Mouse (Mus musculus) liver, adult 2 months (tissue): Measurements from ENCODE around the gene Efna4. TPM values are rescaled to one million over a fixed set of nuclear protein-coding genes. Genes with fewer than 3 reads are reported as not detected.

Experiments
- DNase-seq: peaks from one replicate; pipeline ENCODE4 v3.0.0-alpha.2; 2011; ENCODE audit warnings: low read depth, low spot score; ENCODE audit errors: extremely low read depth
- H3K27ac ChIP-seq: fragments of 200-500 bp; replicated peaks from 2 replicates; pipeline ENCODE4 v1.5.1; 2012; ENCODE audit warnings: low read depth, mild to moderate bottlenecking, control low read depth, inconsistent platforms, low read length; ENCODE audit not compliant: insufficient read depth
- H3K27me3 ChIP-seq: fragments of 200-500 bp; 2 replicates; pipeline ENCODE4 v1.6.1; 2012; ENCODE audit warnings: mild to moderate bottlenecking, moderate library complexity, low read length, inconsistent platforms; ENCODE audit not compliant: control insufficient read depth, insufficient read depth
- H3K36me3 ChIP-seq: fragments of 200-500 bp; 2 replicates; pipeline ENCODE4 v1.6.1; 2012; ENCODE audit warnings: low read length, inconsistent platforms; ENCODE audit not compliant: control insufficient read depth, insufficient read depth
- H3K4me1 ChIP-seq: fragments of 200-500 bp; 2 replicates; pipeline ENCODE4 v1.6.1; 2011; ENCODE audit warnings: low read length; ENCODE audit not compliant: control insufficient read depth, insufficient read depth
- H3K4me3 ChIP-seq: fragments of 200-500 bp; 2 replicates; pipeline ENCODE4 v1.5.1; 2011; ENCODE audit warnings: low read depth, mild to moderate bottlenecking, control low read depth, low read length, moderate library complexity; ENCODE audit not compliant: insufficient read depth
- H3K79me2 ChIP-seq: fragments of 200-500 bp; 2 replicates; pipeline ENCODE4 v1.6.1; 2012; ENCODE audit warnings: inconsistent platforms, mild to moderate bottlenecking, low read length, moderate library complexity; ENCODE audit not compliant: control insufficient read depth, insufficient read depth
- H3K9ac ChIP-seq: fragments of 200-500 bp; 2 replicates; pipeline ENCODE4 v1.6.1; 2012; ENCODE audit warnings: low read depth, mild to moderate bottlenecking, control low read depth, inconsistent platforms, low read length
- CTCF ChIP-seq: fragments of 200-500 bp; IDR thresholded peaks from 2 replicates; pipeline ENCODE4 v1.5.1; 2011; ENCODE audit warnings: low read depth, low read length, control low read depth
- POLR2A ChIP-seq: fragments of 200-500 bp; IDR thresholded peaks from 2 replicates; pipeline ENCODE4 v1.6.1; 2011; ENCODE audit warnings: low read length, control low read depth; ENCODE audit not compliant: insufficient read depth; ENCODE audit errors: extremely low read depth
- WGBS: fragments of 180-500 bp; shearing (Covaris S2); methylation state at CpG from one replicate; pipeline ENCODE4 v1.1.7; 2018; 5-methylcytosine and 5-hydroxymethylcytosine counted together
- polyA plus RNA-seq: library from polyadenylated mRNA; depleted of rRNA; stranded (reverse); fragments of >200 nt; gene quantifications from 2 replicates; pipeline ENCODE4 v1.2.3, GENCODE M21; 2012
- total RNA-seq: library from RNA; depleted of rRNA; stranded (reverse); fragments of >200 nt; gene quantifications from 2 replicates; pipeline ENCODE4 v1.2.3, GENCODE M21; 2014

The Efna4 gene
- total and polyA plus RNA-seq, 2 experiments, result 0.06 TPM; not detected in 1

DNA sequence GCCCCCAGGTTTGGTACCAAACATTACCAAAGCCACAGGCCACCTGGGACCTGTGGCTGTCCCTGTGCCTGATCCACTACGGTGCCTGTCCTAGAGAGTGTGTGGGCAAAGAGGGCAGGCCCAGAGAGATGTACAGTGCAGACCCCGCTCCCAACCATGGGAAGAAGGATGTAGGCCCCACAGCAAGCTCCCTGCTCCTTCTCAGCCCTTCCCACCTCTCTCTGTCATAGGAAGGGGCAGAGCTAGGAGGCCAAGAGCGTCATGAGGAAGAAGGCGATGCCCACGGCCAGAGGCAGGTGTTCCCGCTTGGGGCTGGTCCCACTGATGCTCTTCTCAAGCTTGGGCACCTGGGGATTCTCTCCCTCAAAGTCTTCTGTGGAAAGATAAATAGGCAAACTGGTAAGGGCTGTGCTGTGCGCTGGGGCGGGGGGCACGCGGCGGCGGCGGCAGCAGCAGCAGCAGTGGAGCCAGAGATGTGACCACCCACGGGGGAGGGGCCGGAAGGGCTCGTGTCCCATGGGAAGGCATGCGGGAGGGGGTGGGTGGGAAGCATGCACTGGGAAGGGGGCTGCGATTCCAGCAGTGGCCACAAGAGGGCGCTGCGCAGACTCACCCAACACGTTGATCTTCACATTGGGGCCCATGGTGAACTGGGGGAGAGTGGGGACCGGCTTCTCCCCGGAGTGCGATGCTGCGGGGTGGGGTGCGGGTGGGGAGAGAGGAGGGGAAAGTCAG is 22.5 kb downstream of the Efna4 start:
- Histone ChIP-seq H3K4me3 (no peak overlapping the region), H3K27me3 (peaks cover 18% of the 10 kb centered on the region), H3K4me1 (peaks cover 5% of the 10 kb centered on the region; the same call in 1 of the 2 replicates), H3K36me3 (no peaks in the 10 kb centered on the region), H3K9ac (no peak overlapping the region), H3K27ac (no peak overlapping the region), H3K79me2 (no peaks in the 10 kb centered on the region)
- TF ChIP-seq CTCF (peak; percentile 91), POLR2A (no peak)
- 11% methylated on average over 26 of the region's 26 CpGs for WGBS
- DNase-seq, result no peak

DNA sequence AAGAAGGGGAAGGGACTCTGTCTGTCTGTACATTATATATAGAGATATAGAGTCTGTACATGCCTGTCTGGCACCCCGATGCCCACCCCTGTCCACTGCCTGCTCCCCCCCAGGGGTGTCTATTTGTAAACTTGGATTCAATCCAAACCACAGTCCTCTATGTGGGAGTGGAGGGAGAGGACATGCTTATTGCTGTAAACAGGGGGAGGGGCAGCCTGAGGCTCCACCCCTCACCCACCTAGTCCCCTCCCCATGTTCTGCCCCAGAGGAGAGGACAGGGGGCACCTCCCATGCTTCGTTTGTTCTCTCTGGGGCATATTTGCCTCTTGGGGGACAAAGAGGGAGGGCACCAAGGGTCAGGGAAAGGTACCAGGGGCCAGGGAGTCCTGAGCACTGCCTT is 23.0 kb downstream of the Efna4 start:
- no peak for DNase-seq
- TF ChIP-seq POLR2A (no peak), CTCF (no peak)
- H3K27me3 ChIP-seq, result peaks cover 15% of the 10 kb centered on the region
- peaks cover 5% of the 10 kb centered on the region; the same call in 1 of the 2 replicates for H3K4me1 ChIP-seq
- no peak overlapping the region for H3K9ac ChIP-seq
- 67% methylated on average over 2 of the region's 2 CpGs for WGBS
- no peaks in the 10 kb centered on the region for H3K36me3 ChIP-seq
- no peaks in the 10 kb centered on the region for H3K79me2 ChIP-seq
- H3K4me3 ChIP-seq, result no peak overlapping the region
- no peak overlapping the region for H3K27ac ChIP-seq

DNA sequence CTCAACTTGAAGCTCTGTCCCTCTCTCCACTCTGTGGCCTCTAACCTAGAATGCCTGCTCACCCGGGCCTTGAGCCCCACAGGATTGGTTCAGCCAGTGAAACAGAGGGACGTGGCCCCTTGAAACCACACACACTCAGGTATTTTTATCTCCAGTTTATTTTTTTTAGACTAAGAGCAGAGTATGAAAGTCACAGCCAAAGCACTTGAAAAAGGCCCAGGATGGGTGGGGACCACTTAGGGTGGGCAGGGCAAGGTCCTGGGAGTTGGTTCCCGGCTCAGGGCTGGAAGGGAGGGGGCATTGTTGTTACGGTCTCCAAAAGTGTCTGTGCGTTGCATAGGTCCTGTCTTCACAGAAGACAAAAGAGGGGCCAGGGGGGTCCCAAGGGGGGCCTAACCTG is 23.5 kb downstream of the Efna4 start:
- no peaks in the 10 kb centered on the region for H3K79me2 ChIP-seq
- 86% methylated on average over 5 of the region's 5 CpGs for WGBS
- no peaks in the 10 kb centered on the region for H3K36me3 ChIP-seq
- H3K27me3 ChIP-seq, result peaks cover 10% of the 10 kb centered on the region
- no peak for DNase-seq
- no peak overlapping the region for H3K27ac ChIP-seq
- TF ChIP-seq CTCF (no peak), POLR2A (no peak)
- no peak overlapping the region for H3K9ac ChIP-seq
- H3K4me3 ChIP-seq, result no peak overlapping the region
- peaks cover 4% of the 10 kb centered on the region; the same call in 1 of the 2 replicates for H3K4me1 ChIP-seq

- TF ChIP-seq CTCF (peak; percentile 91), POLR2A (no peak)
- DNase-seq, result peak; percentile 82
- H3K4me3 ChIP-seq, result no peak overlapping the region
- peaks cover 27% of the 10 kb centered on the region for H3K4me1 ChIP-seq
- 0 out of 2 replicates have a peak overlapping the region, but pooled peaks have one; percentile 7 for H3K9ac ChIP-seq
- no peak overlapping the region for H3K27ac ChIP-seq
- no peaks in the 10 kb centered on the region for H3K36me3 ChIP-seq
- no peaks in the 10 kb centered on the region for H3K27me3 ChIP-seq
- WGBS, result 4% methylated on average over 9 of the region's 9 CpGs
- no peaks in the 10 kb centered on the region; the same call in 1 of the 2 replicates for H3K79me2 ChIP-seq
Measured at GRCm38 (mm10) chr3:89308089-89308488, 29.7 kb downstream of the Efna4 start.

- Histone ChIP-seq H3K4me3 (no peak overlapping the region), H3K27ac (peak overlapping the region; percentile 98), H3K27me3 (no peaks in the 10 kb centered on the region), H3K79me2 (no peaks in the 10 kb centered on the region; the same call in 1 of the 2 replicates), H3K9ac (peak overlapping the region; percentile 68), H3K4me1 (peaks cover 30% of the 10 kb centered on the region), H3K36me3 (no peaks in the 10 kb centered on the region)
- DNase-seq, result peak; percentile 98
- 0 out of 2 replicates have a peak, but pooled peaks have one; percentile 29 for TF ChIP-seq POLR2A
- TF ChIP-seq CTCF, result no peak
- WGBS, result 21% methylated on average over 8 of the region's 8 CpGs
Measured at GRCm38 (mm10) chr3:89305551-89306325, 32.1 kb downstream of the Efna4 start.
